Comparison of ENCODE assay signal across 14 mouse cellular contexts in the genomic region with DNA sequence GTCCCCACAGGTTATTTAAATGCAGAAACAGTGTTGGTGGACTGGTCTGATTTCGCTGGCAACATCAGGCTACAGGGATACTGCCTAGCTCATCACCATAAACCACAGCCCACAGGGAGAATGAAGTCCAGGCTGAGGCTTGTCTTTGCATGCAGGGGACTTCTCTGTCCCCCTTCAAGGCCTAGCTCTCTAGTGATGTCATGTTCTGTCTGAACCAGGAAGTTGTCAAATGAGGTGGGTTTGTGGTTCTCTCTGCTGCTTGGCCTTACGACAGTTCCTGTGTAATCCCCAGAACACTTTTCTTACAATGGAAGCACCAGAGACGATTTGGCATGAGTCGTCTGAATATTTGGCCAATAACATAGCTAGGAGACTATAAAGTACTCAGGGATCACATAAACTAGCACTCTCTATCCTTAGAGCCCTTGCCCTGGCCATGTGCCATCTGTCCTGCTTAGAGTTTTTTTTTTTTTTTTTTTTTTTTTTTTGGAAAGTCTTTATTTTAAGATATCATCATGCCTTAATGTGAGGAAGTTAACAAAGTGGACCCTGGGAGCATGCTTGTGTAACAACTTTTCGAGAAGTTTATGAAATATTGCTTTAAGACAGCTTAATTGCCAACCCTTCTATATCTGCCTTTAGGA.
"Had no signal": no experiment of that assay in that cellular context is flagged by ENCODE, and none has a peak within 500 bp of the region (broad histone marks: within the 10 kb centered on the region; RNA-seq: fewer than 3 reads in every experiment).

No protein-coding gene starts in this region.

- H3K4me3 ChIP-seq: intestine, embryonic 15.5 days; limb, embryonic 13.5 days; liver, embryonic 15.5 days; midbrain, embryonic 15.5 days; neural tube, embryonic 12.5 days had no signal

- H3K27ac ChIP-seq: intestine, embryonic 15.5 days; limb, embryonic 13.5 days; liver, embryonic 15.5 days; midbrain, embryonic 15.5 days; neural tube, embryonic 12.5 days; stomach, postnatal 0 days had no signal

- ATAC-seq: intestine, embryonic 15.5 days; midbrain, embryonic 15.5 days had no signal

- H3K4me1 ChIP-seq: intestine, embryonic 15.5 days; limb, embryonic 13.5 days; liver, embryonic 15.5 days; midbrain, embryonic 15.5 days; neural tube, embryonic 12.5 days had no signal

- H3K9ac ChIP-seq: intestine, embryonic 15.5 days; limb, embryonic 13.5 days; liver, embryonic 15.5 days; lung, embryonic 14.5 days; midbrain, embryonic 15.5 days; neural tube, embryonic 12.5 days had no signal

- H3K27me3 ChIP-seq: intestine, embryonic 15.5 days; limb, embryonic 13.5 days; liver, embryonic 15.5 days; midbrain, embryonic 15.5 days; neural tube, embryonic 12.5 days had no signal

- H3K4me2 ChIP-seq: intestine, embryonic 15.5 days; limb, embryonic 13.5 days; liver, embryonic 11.5 days; liver, embryonic 15.5 days; lung, embryonic 14.5 days; midbrain, embryonic 15.5 days; neural tube, embryonic 12.5 days had no signal

- DNase-seq: kidney, adult 2 months; kidney, postnatal 25 days; lung, embryonic 14.5 days; lung, postnatal 14 days; retina, postnatal 1 day; right cerebral cortex, postnatal 25 days; thymus, postnatal 14 days had no signal

- H3K36me3 ChIP-seq: intestine, embryonic 15.5 days; liver, embryonic 15.5 days; midbrain, embryonic 15.5 days had no signal

- H3K9me3 ChIP-seq: intestine, embryonic 15.5 days; limb, embryonic 13.5 days; liver, embryonic 15.5 days; midbrain, embryonic 15.5 days; neural tube, embryonic 12.5 days had no signal
